Mouse (Mus musculus): ENCODE measurements around the gene Chrng.

Gene Chrng

DNA sequence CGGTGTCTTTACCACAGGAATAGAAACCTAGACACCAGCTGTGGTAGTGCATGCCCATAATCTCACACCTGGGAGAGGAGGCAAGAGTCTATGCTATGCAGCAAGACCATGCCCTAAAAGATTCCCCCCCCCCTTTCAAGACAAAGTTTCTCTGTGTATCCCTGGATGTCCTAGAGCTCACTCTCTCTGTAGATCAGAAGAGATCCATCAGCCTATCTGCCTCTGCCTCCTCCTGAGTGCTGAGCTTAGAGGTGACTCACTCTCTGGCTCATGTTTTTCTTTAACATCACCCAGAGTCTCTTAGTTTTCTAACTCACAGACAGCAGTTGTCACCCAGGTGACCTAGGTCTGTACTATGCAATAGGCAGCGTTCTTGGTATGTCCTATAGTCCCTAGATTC, 54.9 kb downstream of the Chrng start:
- DNase-seq = no peak

All from B cell, adult 2 months (primary cell).